Mouse (Mus musculus): Measurements from ENCODE around the gene Kcnmb4. TPM values are rescaled to one million over a fixed set of nuclear protein-coding genes. Genes with fewer than 3 reads are reported as not detected.

The Kcnmb4 gene
- 43.2 and 67.6 TPM in 2 replicates for total RNA-seq (2014; rRNA removed)
- polyA plus RNA-seq (2015; fragmentation: Nextera tagmentation; extraction: Ambion mirVana) = 19.8 and 21.7 TPM in 2 replicates

- H3K4me2 ChIP-seq (ENCODE audit: low read depth, low read length, poor library complexity, severe bottlenecking) = peak within 1 kb of the TSS; percentile 84
- peak within 1 kb of the TSS; percentile 89 for H3K9ac ChIP-seq (replicated peaks; ENCODE audit: low read length, poor library complexity, severe bottlenecking)
- peak within 1 kb of the TSS; percentile 87 for H3K27ac ChIP-seq (ENCODE audit: low read depth, low read length)
- H3K27me3 ChIP-seq (ENCODE audit: insufficient read depth, low read length) = no peaks in the 10 kb centered on the region
- ATAC-seq (ENCODE audit: low FRiP score) = peak; percentile 82
- no peaks in the 10 kb centered on the region for H3K4me1 ChIP-seq (ENCODE audit: insufficient read depth, low read length)
- peak; percentile 53 for TF ChIP-seq CTCF (IDR thresholded peaks at IDR 0.05)
- H3K4me3 ChIP-seq (ENCODE audit: low read depth, low read length) = peak within 1 kb of the TSS; percentile 72
- WGBS = under 1% methylated on average over 57 of the region's 92 CpGs
- H3K36me3 ChIP-seq (ENCODE audit: insufficient read depth, low read length) = no peaks in the 10 kb centered on the region
- DNase-seq (ENCODE audit: low spot score) = peak; percentile 64
- H3K9me3 ChIP-seq (ENCODE audit: low read length) = no peaks in the 10 kb centered on the region
Measured at GRCm38 (mm10) chr10:116473759-116474549, at the start of gene Kcnmb4. Gene Kcnmb4 (minus strand): TSS chr10:116473878.

- H3K9me3 ChIP-seq (ENCODE audit: low read length) = no peaks in the 10 kb centered on the region
- H3K27me3 ChIP-seq (ENCODE audit: insufficient read depth, low read length) = no peaks in the 10 kb centered on the region
- TF ChIP-seq CTCF (IDR thresholded peaks at IDR 0.05) = no peak
- 86% methylated on average over 1 of the region's 1 CpGs for WGBS
- DNase-seq (ENCODE audit: low spot score) (no peak), ATAC-seq (ENCODE audit: low FRiP score) (no peak)
- no peaks in the 10 kb centered on the region for H3K36me3 ChIP-seq (ENCODE audit: insufficient read depth, low read length)
- no peak overlapping the region for H3K9ac ChIP-seq (replicated peaks; ENCODE audit: low read length, poor library complexity, severe bottlenecking)
- no peak overlapping the region for H3K4me3 ChIP-seq (ENCODE audit: low read depth, low read length)
- no peaks in the 10 kb centered on the region for H3K4me1 ChIP-seq (ENCODE audit: insufficient read depth, low read length)
- H3K4me2 ChIP-seq (ENCODE audit: low read depth, low read length, poor library complexity, severe bottlenecking) = no peak overlapping the region
- no peak overlapping the region for H3K27ac ChIP-seq (ENCODE audit: low read depth, low read length)
Measured at GRCm38 (mm10) chr10:116519588-116519987, 45.9 kb upstream of the Kcnmb4 start.

GRCm38 (mm10) chr10:116515590-116515989 lies 41.9 kb upstream of the Kcnmb4 start:
- Histone ChIP-seq H3K27me3 (ENCODE audit: insufficient read depth, low read length) (no peaks in the 10 kb centered on the region), H3K9ac (replicated peaks; ENCODE audit: low read length, poor library complexity, severe bottlenecking) (no peak overlapping the region), H3K4me1 (ENCODE audit: insufficient read depth, low read length) (no peaks in the 10 kb centered on the region), H3K27ac (ENCODE audit: low read depth, low read length) (no peak overlapping the region), H3K4me2 (ENCODE audit: low read depth, low read length, poor library complexity, severe bottlenecking) (no peak overlapping the region), H3K4me3 (ENCODE audit: low read depth, low read length) (no peak overlapping the region), H3K36me3 (ENCODE audit: insufficient read depth, low read length) (no peaks in the 10 kb centered on the region), H3K9me3 (ENCODE audit: low read length) (no peaks in the 10 kb centered on the region)
- TF ChIP-seq CTCF (IDR thresholded peaks at IDR 0.05) = no peak
- ATAC-seq (ENCODE audit: low FRiP score) (no peak), DNase-seq (ENCODE audit: low spot score) (no peak)
- 86% methylated on average over 6 of the region's 6 CpGs for WGBS

DNA sequence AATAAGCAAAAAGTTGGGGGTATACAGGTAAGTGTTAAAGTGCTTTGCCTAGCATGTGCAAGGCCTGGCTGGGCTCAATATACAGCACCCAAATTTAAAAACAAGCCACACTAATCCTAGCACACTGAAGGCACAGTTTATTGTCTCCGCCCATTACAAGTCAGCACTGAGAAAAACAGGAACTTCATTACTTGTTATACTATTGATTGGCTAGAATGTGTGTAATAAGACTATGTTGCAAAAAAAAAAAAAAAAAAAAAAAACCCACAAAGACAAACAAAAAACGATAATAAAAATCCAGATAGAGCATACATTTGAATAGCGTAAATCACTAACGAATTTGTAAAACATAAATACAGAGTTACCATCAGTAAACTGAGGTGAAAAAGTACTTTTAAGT lies 41.5 kb upstream of the Kcnmb4 start:
- no peak for ATAC-seq (ENCODE audit: low FRiP score)
- no peak overlapping the region for H3K9ac ChIP-seq (replicated peaks; ENCODE audit: low read length, poor library complexity, severe bottlenecking)
- no peak overlapping the region for H3K4me2 ChIP-seq (ENCODE audit: low read depth, low read length, poor library complexity, severe bottlenecking)
- no peak overlapping the region for H3K27ac ChIP-seq (ENCODE audit: low read depth, low read length)
- no peak for DNase-seq (ENCODE audit: low spot score)
- WGBS = 97% methylated on average over 4 of the region's 4 CpGs
- H3K4me1 ChIP-seq (ENCODE audit: insufficient read depth, low read length) = no peaks in the 10 kb centered on the region
- no peaks in the 10 kb centered on the region for H3K27me3 ChIP-seq (ENCODE audit: insufficient read depth, low read length)
- H3K4me3 ChIP-seq (ENCODE audit: low read depth, low read length) = no peak overlapping the region
- H3K36me3 ChIP-seq (ENCODE audit: insufficient read depth, low read length) = no peaks in the 10 kb centered on the region
- H3K9me3 ChIP-seq (ENCODE audit: low read length) = no peaks in the 10 kb centered on the region
- no peak for TF ChIP-seq CTCF (IDR thresholded peaks at IDR 0.05)

DNA sequence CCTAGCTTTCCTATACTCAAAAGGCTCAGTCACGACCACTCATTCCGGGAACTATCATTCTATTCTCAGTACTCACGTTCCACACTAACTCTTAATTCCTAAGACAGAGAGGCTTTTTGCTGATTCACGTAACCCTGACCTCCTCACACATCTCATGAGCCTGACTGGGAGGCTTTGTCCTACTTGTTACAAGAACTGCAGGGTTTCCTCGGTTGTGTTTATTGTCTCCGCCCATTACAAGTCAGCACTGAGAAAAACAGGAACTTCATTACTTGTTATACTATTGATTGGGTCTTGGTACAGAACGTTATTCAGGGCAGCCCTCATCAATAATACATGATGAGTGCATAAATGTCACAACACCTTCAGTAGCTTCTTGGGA lies 39.6 kb upstream of the Kcnmb4 start:
- no peak for ATAC-seq (ENCODE audit: low FRiP score)
- no peaks in the 10 kb centered on the region for H3K9me3 ChIP-seq (ENCODE audit: low read length)
- no peak overlapping the region for H3K27ac ChIP-seq (ENCODE audit: low read depth, low read length)
- no peak overlapping the region for H3K4me2 ChIP-seq (ENCODE audit: low read depth, low read length, poor library complexity, severe bottlenecking)
- 58% methylated on average over 7 of the region's 7 CpGs for WGBS
- no peaks in the 10 kb centered on the region for H3K36me3 ChIP-seq (ENCODE audit: insufficient read depth, low read length)
- no peak overlapping the region for H3K4me3 ChIP-seq (ENCODE audit: low read depth, low read length)
- TF ChIP-seq CTCF (IDR thresholded peaks at IDR 0.05) = no peak
- DNase-seq (ENCODE audit: low spot score) = no peak
- no peaks in the 10 kb centered on the region for H3K27me3 ChIP-seq (ENCODE audit: insufficient read depth, low read length)
- H3K9ac ChIP-seq (replicated peaks; ENCODE audit: low read length, poor library complexity, severe bottlenecking) = no peak overlapping the region
- no peaks in the 10 kb centered on the region for H3K4me1 ChIP-seq (ENCODE audit: insufficient read depth, low read length)

DNA sequence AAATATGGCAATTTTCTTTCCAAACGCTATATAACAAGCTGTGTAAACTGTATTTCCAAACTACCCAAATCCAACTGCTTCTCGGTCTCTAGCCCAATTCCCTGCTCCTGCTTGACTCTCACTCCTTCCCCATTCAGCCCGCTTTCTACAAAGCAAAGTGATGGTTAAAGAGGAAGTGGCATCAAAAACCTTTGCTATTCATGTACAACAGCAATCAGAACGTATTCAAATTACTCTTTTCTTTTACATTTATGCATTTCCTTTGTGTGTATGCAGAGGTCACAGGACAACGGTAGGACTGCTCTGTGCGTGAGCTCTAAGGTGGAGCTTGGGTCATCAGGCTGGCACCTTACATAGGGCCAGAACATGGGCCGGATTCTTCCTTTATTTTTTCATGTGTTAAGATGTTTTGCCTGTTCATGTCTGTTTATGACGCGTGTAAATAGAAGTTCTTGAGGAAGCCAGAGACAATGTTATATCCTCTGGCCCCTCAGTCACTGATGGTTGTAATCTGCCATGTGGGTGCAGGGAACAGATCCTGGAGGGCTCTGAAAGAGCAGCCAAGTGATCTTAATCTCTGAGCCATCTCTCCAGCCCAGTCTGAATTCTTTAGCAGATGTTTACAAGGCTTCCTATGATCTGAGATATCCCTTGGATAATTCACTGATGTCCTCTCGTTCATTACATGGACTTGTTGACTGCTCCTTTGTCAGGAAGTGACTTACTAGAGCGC lies 39.0 kb upstream of the Kcnmb4 start:
- 85% methylated on average over 11 of the region's 11 CpGs for WGBS
- no peak overlapping the region for H3K9ac ChIP-seq (replicated peaks; ENCODE audit: low read length, poor library complexity, severe bottlenecking)
- no peak for TF ChIP-seq CTCF (IDR thresholded peaks at IDR 0.05)

More for the DNA sequence above, 39.0 kb upstream of the Kcnmb4 start:
- ATAC-seq (ENCODE audit: low FRiP score) (no peak), DNase-seq (ENCODE audit: low spot score) (no peak)
- Histone ChIP-seq H3K9me3 (ENCODE audit: low read length) (no peaks in the 10 kb centered on the region), H3K27ac (ENCODE audit: low read depth, low read length) (no peak overlapping the region), H3K36me3 (ENCODE audit: insufficient read depth, low read length) (no peaks in the 10 kb centered on the region), H3K4me3 (ENCODE audit: low read depth, low read length) (no peak overlapping the region), H3K4me1 (ENCODE audit: insufficient read depth, low read length) (no peaks in the 10 kb centered on the region), H3K27me3 (ENCODE audit: insufficient read depth, low read length) (no peaks in the 10 kb centered on the region), H3K4me2 (ENCODE audit: low read depth, low read length, poor library complexity, severe bottlenecking) (no peak overlapping the region)
